Mouse (Mus musculus): ENCODE measurements around the gene Proser2.

DNA sequence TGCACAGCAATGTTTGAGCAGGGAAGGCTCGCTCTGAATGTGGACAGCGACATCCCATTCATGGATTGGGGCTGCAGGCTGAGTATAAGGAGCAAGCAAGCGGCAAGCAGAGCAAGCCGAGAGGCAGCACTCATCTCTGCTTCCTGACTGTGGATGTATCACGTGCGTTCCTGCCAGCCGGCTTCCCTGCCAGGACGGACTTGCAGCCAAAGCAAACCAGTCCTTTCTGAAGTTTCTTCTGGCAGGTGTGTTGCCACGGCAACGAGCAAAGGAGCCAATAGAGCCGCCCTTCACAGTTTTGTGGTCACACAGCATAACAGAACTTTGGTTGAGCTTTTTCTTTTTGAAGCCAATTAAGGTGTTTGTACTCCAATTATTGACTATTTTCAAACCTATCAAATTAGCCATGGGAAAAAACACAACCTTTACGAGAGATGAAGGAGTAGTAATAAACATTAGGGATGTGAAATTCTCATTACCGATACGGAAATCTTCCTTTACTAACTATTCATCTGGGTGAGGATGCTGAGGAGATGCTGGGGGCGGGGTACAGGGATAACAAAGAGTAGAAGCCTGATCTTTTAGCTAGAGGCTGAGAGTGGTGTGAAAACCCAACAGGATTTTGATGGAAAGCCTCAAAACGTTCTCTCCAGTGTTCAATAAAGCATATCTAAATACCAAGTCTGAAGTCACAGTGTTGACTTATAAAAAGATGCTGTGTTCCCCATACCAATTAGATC, 13.1 kb upstream of the Proser2 start:
- TF ChIP-seq CTCF (IDR thresholded peaks at IDR 0.05; ENCODE audit: low read depth, low read length) (no peak), POLR2A (IDR thresholded peaks at IDR 0.05; ENCODE audit: insufficient read depth, low read length) (no peak), EP300 (IDR thresholded peaks at IDR 0.05; ENCODE audit: insufficient read depth, low read depth, low read length) (no peak)

All from ES-Bruce4 (cell line).